Mouse (Mus musculus) hindbrain, postnatal 0 days (tissue): ENCODE measurements at regions not wholly inside any gene's neighbourhood (a gene's known extent, or its start where the extent isn't known, plus 50 kb on each side); places are given as distances from the start of the nearest gene placed in this dataset.

ENCODE experiments used
- ATAC-seq: fragments of 200-750 bp; cut with Nextera tagmentation; 2 replicates; pipeline ENCODE4 v1.8.0; 2017; ENCODE audit warnings: mild to moderate bottlenecking, moderate TSS enrichment, moderate library complexity
- DNase-seq: peaks from one replicate; pipeline ENCODE4 v3.0.0-alpha.2; 2015; ENCODE audit warnings: low spot score
- H3K27ac ChIP-seq: fragments of 300-500 bp; sonication (generic); 2 replicates; pipeline ENCODE4 v1.5.1; 2014; ENCODE audit warnings: mild to moderate bottlenecking
- H3K27me3 ChIP-seq: fragments of 300-500 bp; sonication (generic); 2 replicates; pipeline ENCODE4 v1.6.1; 2014; ENCODE audit warnings: low read length, mixed read lengths; ENCODE audit not compliant: insufficient read depth
- H3K36me3 ChIP-seq: fragments of 300-500 bp; sonication (generic); 2 replicates; pipeline ENCODE4 v1.6.1; 2014; ENCODE audit warnings: low read length, mixed read lengths; ENCODE audit not compliant: insufficient read depth
- H3K4me1 ChIP-seq: fragments of 300-500 bp; sonication (generic); 2 replicates; pipeline ENCODE4 v1.6.1; 2014; ENCODE audit warnings: antibody characterized with exemption, low read length, mixed read lengths; ENCODE audit not compliant: insufficient read depth
- H3K4me2 ChIP-seq: fragments of 300-500 bp; sonication (generic); 2 replicates; pipeline ENCODE4 v1.6.1; 2014; ENCODE audit warnings: low read depth, mild to moderate bottlenecking, low read length, moderate library complexity, mixed read lengths
- H3K4me3 ChIP-seq: fragments of 300-500 bp; sonication (generic); 2 replicates; pipeline ENCODE4 v1.5.1; 2014; ENCODE audit warnings: low read length
- H3K9ac ChIP-seq: fragments of 300-500 bp; sonication (generic); replicated peaks from 2 replicates; pipeline ENCODE4 v1.6.1; 2014; ENCODE audit warnings: mild to moderate bottlenecking, low read length, moderate library complexity, mixed read lengths
- H3K9me3 ChIP-seq: fragments of 300-500 bp; sonication (generic); 2 replicates; pipeline ENCODE4 v1.6.1; 2016; ENCODE audit warnings: low read length, mixed read lengths
- CTCF ChIP-seq: IDR thresholded peaks from 2 replicates; pipeline ENCODE4 v1.5.1; 2016; ENCODE audit warnings: antibody characterized with exemption, control low read depth, low read depth
- WGBS: fragments of 180-500 bp; shearing (Covaris S2); extraction: QIAGEN DNeasy Blood & Tissue Kit; methylation state at CpG from one replicate; pipeline ENCODE4 v1.1.7; 2014; 5-methylcytosine and 5-hydroxymethylcytosine counted together

DNA sequence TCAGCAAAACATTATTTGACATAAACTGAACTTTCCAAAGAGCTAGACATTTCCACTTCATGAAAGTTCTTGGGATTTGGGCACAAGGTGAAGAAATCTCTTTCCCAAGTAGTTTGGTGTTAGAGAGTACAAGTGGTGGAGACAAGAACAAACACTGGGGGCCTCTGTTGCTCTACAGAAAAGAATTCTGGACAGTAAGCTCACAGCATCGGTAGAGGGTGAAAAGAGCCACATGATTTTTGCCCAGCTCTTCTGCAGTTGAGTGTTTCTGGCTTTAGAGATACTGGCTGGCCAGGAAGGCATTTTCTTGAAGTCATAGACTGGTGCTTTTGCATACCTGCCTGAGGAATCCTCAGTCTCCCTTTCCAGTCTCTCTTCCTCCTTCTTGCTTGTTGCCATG lies 127.8 kb downstream of the Stk31 start:
- DNase-seq (peak; percentile 85), ATAC-seq (0 out of 2 replicates have a peak, but pooled peaks have one; percentile 53)
- WGBS = 5% methylated on average over 1 of the region's 1 CpGs
- no peak overlapping the region for H3K27ac ChIP-seq
- no peak overlapping the region for H3K4me3 ChIP-seq
- no peak overlapping the region for H3K4me2 ChIP-seq
- no peaks in the 10 kb centered on the region for H3K27me3 ChIP-seq
- H3K4me1 ChIP-seq = no peaks in the 10 kb centered on the region
- H3K9me3 ChIP-seq = no peaks in the 10 kb centered on the region
- peak; percentile 81 for TF ChIP-seq CTCF
- no peak overlapping the region for H3K9ac ChIP-seq
- H3K36me3 ChIP-seq = no peaks in the 10 kb centered on the region

DNA sequence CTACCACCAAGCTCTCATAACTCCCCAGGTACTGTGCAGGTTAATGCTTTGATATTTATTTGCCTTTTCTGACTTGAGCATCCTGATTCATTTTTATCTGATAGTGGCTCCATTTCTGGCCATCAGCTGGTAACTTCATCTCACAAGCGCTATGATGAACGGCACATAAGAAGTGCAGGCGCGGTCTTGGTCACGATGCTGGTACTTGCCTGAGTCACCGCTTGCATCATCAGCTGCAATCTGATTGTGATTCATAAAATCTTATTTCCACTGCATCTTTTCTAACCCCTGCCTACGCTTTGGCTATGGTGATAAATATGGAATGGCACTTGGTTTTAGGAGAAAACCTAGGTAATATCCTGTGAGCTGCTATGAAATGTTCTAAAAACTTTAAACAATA lies 128.3 kb downstream of the Stk31 start:
- no peak overlapping the region for H3K4me3 ChIP-seq
- 88% methylated on average over 7 of the region's 7 CpGs for WGBS
- no peak for TF ChIP-seq CTCF
- no peak for DNase-seq
- no peaks in the 10 kb centered on the region for H3K9me3 ChIP-seq
- no peaks in the 10 kb centered on the region for H3K36me3 ChIP-seq
- no peaks in the 10 kb centered on the region for H3K4me1 ChIP-seq
- no peak for ATAC-seq
- no peak overlapping the region for H3K9ac ChIP-seq
- no peak overlapping the region for H3K4me2 ChIP-seq
- H3K27ac ChIP-seq = no peak overlapping the region
- H3K27me3 ChIP-seq = no peaks in the 10 kb centered on the region

DNA sequence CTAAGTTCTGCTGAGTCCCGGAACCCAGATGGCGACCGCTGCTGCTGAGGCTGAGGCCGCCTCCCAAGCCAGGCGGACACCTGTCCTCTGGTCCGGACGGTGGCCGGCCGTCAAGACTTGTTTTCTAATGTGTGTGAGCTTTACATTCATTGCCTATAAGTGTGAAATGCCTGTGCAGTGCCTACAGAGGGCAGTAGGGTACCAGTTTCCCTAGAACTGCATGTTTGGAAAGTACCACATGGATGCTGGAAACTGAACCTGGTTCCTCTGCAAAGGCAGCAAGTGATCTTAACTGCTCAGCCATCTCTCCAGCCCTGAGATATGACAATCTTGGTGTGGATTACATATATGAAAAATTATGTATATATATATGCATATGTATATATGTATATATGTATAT lies 138.6 kb downstream of the Stk31 start:
- Histone ChIP-seq H3K4me2 (no peak overlapping the region), H3K27me3 (no peaks in the 10 kb centered on the region), H3K4me3 (no peak overlapping the region), H3K9ac (no peak overlapping the region), H3K27ac (no peak overlapping the region), H3K9me3 (no peaks in the 10 kb centered on the region), H3K4me1 (no peaks in the 10 kb centered on the region), H3K36me3 (no peaks in the 10 kb centered on the region)
- no peak for ATAC-seq
- no peak for DNase-seq
- 0 out of 2 replicates have a peak, but pooled peaks have one; percentile 11 for TF ChIP-seq CTCF
- WGBS = 90% methylated on average over 8 of the region's 9 CpGs

DNA sequence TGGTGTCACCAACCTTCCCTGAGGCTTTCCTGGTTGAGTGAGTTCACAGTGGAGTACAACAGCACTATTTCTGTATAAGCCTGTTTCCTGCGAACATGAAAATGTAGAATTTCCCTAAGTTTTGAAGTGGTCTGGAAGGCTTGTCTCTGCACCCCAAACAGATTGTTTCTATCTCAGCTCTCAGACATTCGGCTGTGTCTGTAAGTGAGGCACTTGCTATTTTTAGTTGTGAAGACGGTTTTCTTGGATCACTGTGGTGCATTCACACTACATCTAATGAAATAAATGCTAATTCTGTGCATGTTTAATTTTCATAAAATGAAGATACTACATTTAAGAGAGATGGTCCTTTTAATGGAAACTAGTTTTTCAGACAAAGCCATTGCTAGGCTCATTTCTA lies 139.1 kb downstream of the Stk31 start:
- ATAC-seq (no peak), DNase-seq (no peak)
- Histone ChIP-seq H3K4me1 (no peaks in the 10 kb centered on the region), H3K27ac (no peak overlapping the region), H3K9ac (no peak overlapping the region), H3K4me3 (no peak overlapping the region), H3K27me3 (no peaks in the 10 kb centered on the region), H3K36me3 (no peaks in the 10 kb centered on the region), H3K9me3 (no peaks in the 10 kb centered on the region), H3K4me2 (no peak overlapping the region)
- TF ChIP-seq CTCF = no peak
- WGBS = 85% methylated on average over 3 of the region's 3 CpGs

DNA sequence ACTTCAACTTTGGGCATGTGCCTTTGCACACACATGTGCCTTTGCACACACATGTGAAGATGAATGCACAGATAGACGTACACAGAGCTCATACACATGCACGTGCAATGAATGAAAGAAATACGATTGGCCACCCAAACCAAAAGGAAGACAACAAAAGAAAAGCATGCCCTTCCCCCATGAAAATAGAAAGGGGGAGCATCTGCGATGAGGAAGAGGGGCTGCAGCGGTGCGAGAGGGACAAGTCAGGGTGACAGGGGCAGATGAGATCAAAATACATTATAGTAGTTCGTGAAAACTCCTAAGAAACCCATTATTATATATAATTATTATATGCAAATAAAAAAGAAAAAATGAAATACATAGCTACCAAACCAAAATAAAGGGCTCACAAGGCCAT lies 149.5 kb downstream of the Stk31 start:
- H3K9me3 ChIP-seq = peaks cover 3% of the 10 kb centered on the region; the same call in 1 of the 2 replicates
- TF ChIP-seq CTCF = no peak
- H3K9ac ChIP-seq = no peak overlapping the region
- WGBS = 86% methylated on average over 7 of the region's 7 CpGs
- no peaks in the 10 kb centered on the region for H3K27me3 ChIP-seq
- DNase-seq (no peak), ATAC-seq (no peak)
- no peaks in the 10 kb centered on the region for H3K4me1 ChIP-seq
- H3K36me3 ChIP-seq = no peaks in the 10 kb centered on the region
- no peak overlapping the region for H3K4me3 ChIP-seq
- no peak overlapping the region for H3K4me2 ChIP-seq
- H3K27ac ChIP-seq = no peak overlapping the region

DNA sequence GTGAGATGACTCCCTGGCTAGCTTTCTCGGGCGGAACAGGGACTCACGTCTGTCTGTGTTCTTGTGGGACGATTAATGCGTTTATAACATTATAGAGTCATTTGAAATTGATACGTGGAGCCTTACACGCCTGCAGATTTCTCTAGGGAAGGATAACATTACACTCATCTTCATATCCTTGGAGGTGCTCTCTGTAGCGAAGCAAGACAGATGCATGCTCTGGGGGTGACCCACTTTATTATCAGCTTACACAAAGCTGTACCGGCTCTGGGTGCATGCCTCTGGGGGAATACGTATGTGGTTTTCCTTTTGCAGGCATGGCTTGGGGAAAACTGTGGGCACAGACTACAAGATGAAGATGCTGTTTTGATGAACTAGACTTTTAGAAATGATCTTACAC lies 159.7 kb downstream of the Stk31 start:
- no peak overlapping the region for H3K27ac ChIP-seq
- no peak for ATAC-seq
- WGBS = 76% methylated on average over 10 of the region's 10 CpGs

DNA sequence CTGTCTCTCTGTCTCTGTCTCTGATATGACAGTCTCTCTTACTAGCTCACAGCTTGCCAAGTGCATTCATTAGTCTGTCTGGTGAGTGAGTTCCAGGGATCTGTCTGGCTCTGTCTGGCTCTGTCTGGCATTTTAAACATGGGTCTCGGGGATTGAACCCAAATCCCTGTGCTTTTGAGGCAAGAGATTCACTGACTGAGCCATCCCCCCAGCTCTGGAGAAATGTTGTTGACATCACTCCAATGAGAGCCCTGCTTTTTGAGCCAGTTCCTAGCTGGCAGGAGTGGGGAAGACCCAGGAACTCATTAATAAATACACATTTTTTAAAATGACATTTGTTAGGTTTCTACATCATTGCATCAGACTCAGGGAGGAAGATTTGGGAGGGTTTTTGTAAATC lies 163.1 kb downstream of the Stk31 start:
- Histone ChIP-seq H3K9ac (no peak overlapping the region), H3K36me3 (no peaks in the 10 kb centered on the region), H3K4me2 (no peak overlapping the region), H3K27me3 (no peaks in the 10 kb centered on the region), H3K4me3 (no peak overlapping the region), H3K27ac (no peak overlapping the region), H3K4me1 (no peaks in the 10 kb centered on the region), H3K9me3 (no peaks in the 10 kb centered on the region)
- no peak for TF ChIP-seq CTCF
- DNase-seq (no peak), ATAC-seq (no peak)
- 63% methylated on average over 1 of the region's 1 CpGs for WGBS

More for the DNA sequence above, 159.7 kb downstream of the Stk31 start:
- no peaks in the 10 kb centered on the region for H3K36me3 ChIP-seq
- no peaks in the 10 kb centered on the region for H3K27me3 ChIP-seq
- no peak overlapping the region for H3K4me3 ChIP-seq
- H3K9me3 ChIP-seq = no peaks in the 10 kb centered on the region
- H3K4me2 ChIP-seq = no peak overlapping the region
- no peak overlapping the region for H3K9ac ChIP-seq
- TF ChIP-seq CTCF = no peak
- H3K4me1 ChIP-seq = no peaks in the 10 kb centered on the region
- DNase-seq = no peak

DNA sequence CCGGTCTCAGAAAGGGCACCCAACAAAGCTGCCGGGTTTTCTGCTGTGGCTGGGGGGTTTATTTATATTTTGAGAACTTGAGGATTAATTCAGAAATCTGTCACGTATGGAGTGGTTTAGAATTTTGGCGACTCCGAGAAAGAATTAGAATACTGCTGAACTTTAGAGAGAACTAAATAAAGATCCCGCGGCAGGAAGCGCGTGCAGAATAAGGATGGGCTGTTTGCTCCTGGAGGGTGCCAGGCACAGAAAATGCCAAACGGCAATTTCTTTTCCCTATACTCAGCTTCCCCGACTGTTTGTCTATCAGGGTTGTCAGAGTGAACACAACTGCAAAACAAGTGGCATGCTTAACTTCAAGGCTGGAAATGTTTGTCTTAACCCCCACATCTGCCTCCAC lies 163.7 kb downstream of the Stk31 start:
- H3K27ac ChIP-seq = no peak overlapping the region
- 88% methylated on average over 11 of the region's 11 CpGs for WGBS
- H3K4me1 ChIP-seq = no peaks in the 10 kb centered on the region
- no peak overlapping the region for H3K9ac ChIP-seq
- no peak overlapping the region for H3K4me2 ChIP-seq
- DNase-seq (no peak), ATAC-seq (no peak)
- H3K4me3 ChIP-seq = no peak overlapping the region
- H3K36me3 ChIP-seq = no peaks in the 10 kb centered on the region
- no peak for TF ChIP-seq CTCF
- no peaks in the 10 kb centered on the region for H3K27me3 ChIP-seq
- H3K9me3 ChIP-seq = no peaks in the 10 kb centered on the region
